Comparison of ENCODE assay signal across 11 mouse cellular contexts in genomic region chr1:150759476-150760079, GRCm38 (mm10).
DNase-seq lines count a peak whose midpoint lies in the region; ATAC-seq and TF ChIP-seq lines count a peak whose summit lies in the region.
"Had no signal": no experiment of that assay in that cellular context is flagged by ENCODE, and none has a peak within 500 bp of the region (broad histone marks: within the 10 kb centered on the region; RNA-seq: fewer than 3 reads in every experiment).

No protein-coding gene starts in this region.

- H3K9ac ChIP-seq in hindbrain, postnatal 0 days (replicated peaks; ENCODE audit: low read length): no peak overlapping the region
- H3K9ac ChIP-seq in hindbrain, embryonic 16.5 days (ENCODE audit: low read depth, low read length): no peak overlapping the region
- H3K9ac ChIP-seq: hindbrain, embryonic 13.5 days; midbrain, embryonic 13.5 days had no signal

- no peak overlapping the region for H3K4me2 ChIP-seq in hindbrain, postnatal 0 days (ENCODE audit: low read depth, low read length)
- H3K4me2 ChIP-seq in hindbrain, embryonic 16.5 days (ENCODE audit: low read length): no peak overlapping the region
- H3K4me2 ChIP-seq: hindbrain, embryonic 13.5 days; midbrain, embryonic 13.5 days had no signal

- H3K9me3 ChIP-seq in hindbrain, postnatal 0 days (ENCODE audit: low read length): no peaks in the 10 kb centered on the region
- H3K9me3 ChIP-seq in hindbrain, embryonic 16.5 days (ENCODE audit: control insufficient read depth, low read length): no peaks in the 10 kb centered on the region
- H3K9me3 ChIP-seq: hindbrain, embryonic 13.5 days; midbrain, embryonic 13.5 days had no signal

- no peaks in the 10 kb centered on the region for H3K4me1 ChIP-seq in hindbrain, postnatal 0 days (ENCODE audit: insufficient read depth, low read length)
- no peaks in the 10 kb centered on the region for H3K4me1 ChIP-seq in hindbrain, embryonic 16.5 days (ENCODE audit: control insufficient read depth, insufficient read depth, low read depth, low read length)
- H3K4me1 ChIP-seq: hindbrain, embryonic 13.5 days; midbrain, embryonic 13.5 days had no signal

- H3K4me3 ChIP-seq in hindbrain, postnatal 0 days (ENCODE audit: low read length): no peak overlapping the region
- no peak overlapping the region for H3K4me3 ChIP-seq in hindbrain, embryonic 16.5 days (ENCODE audit: low read length)
- H3K4me3 ChIP-seq: hindbrain, embryonic 13.5 days; midbrain, embryonic 13.5 days had no signal

- no peak for ATAC-seq in hindbrain, postnatal 0 days
- ATAC-seq in hindbrain, embryonic 16.5 days: no peak
- ATAC-seq: midbrain, embryonic 13.5 days had no signal

- no peak overlapping the region for H3K27ac ChIP-seq in hindbrain, postnatal 0 days
- H3K27ac ChIP-seq in hindbrain, embryonic 16.5 days (ENCODE audit: low read depth, low read length): no peak overlapping the region
- H3K27ac ChIP-seq: hindbrain, embryonic 13.5 days; midbrain, embryonic 13.5 days had no signal

- no peaks in the 10 kb centered on the region for H3K36me3 ChIP-seq in hindbrain, postnatal 0 days (ENCODE audit: insufficient read depth, low read length)
- H3K36me3 ChIP-seq in hindbrain, embryonic 16.5 days (ENCODE audit: control insufficient read depth, insufficient read depth, low read length): no peaks in the 10 kb centered on the region
- H3K36me3 ChIP-seq: hindbrain, embryonic 13.5 days; midbrain, embryonic 13.5 days had no signal

- intact Hi-C loops in heart, postnatal 10 days (cut with DNase I): loop anchor here (5.0 kb wide), 1 partner anchor 158 kb away; no protein-coding TSS in a partner anchor

- DNase-seq in hindbrain, postnatal 0 days (ENCODE audit: low spot score): peak; percentile 9
- DNase-seq in adrenal gland, postnatal 36 days: peak; percentile 5 to 17
- DNase-seq in heart, postnatal 10 days: peak; percentile 77 to 82
- peak; percentile 51 for DNase-seq in lung, postnatal 14 days
- DNase-seq in natural killer cell, adult 2 months (ENCODE audit: low spot score in 2 of 2): no peak
- DNase-seq in thymus, postnatal 14 days: no peak
- no peak for DNase-seq in left cerebral cortex, adult 11 months (ENCODE audit: low spot score)
- DNase-seq: cerebellum, postnatal 25 days had no signal

- TF ChIP-seq CTCF in hindbrain, postnatal 0 days (IDR thresholded peaks at IDR 0.05; ENCODE audit: low read depth): no peak

- WGBS in hindbrain, postnatal 0 days: 67% methylated on average over 2 of the region's 2 CpGs
- 59% methylated on average over 2 of the region's 2 CpGs for WGBS in hindbrain, embryonic 16.5 days

- H3K27me3 ChIP-seq in hindbrain, postnatal 0 days (ENCODE audit: insufficient read depth, low read length): no peaks in the 10 kb centered on the region
- H3K27me3 ChIP-seq in hindbrain, embryonic 16.5 days (replicated peaks; ENCODE audit: control insufficient read depth, insufficient read depth, low read length): no peaks in the 10 kb centered on the region
- H3K27me3 ChIP-seq: hindbrain, embryonic 13.5 days; midbrain, embryonic 13.5 days had no signal

Comparison
In these comparisons a context has a peak if more than half of its experiments do, and no peak if none do; other contexts are left out.
1. DNase-seq: peak in hindbrain, postnatal 0 days (single experiment), adrenal gland, postnatal 36 days (2 of 2), heart, postnatal 10 days (2 of 2) and lung, postnatal 14 days (single experiment); none in natural killer cell, adult 2 months (0 of 2), thymus, postnatal 14 days (single experiment) and left cerebral cortex, adult 11 months (single experiment).